Mouse (Mus musculus): ENCODE measurements around the gene Impdh1.
"Not testable (repeated sequence)": the region's sequence is repeated elsewhere in the genome, so short reads cannot be mapped to it uniquely, and the experiment has no call there.

Impdh1 gene

DNA sequence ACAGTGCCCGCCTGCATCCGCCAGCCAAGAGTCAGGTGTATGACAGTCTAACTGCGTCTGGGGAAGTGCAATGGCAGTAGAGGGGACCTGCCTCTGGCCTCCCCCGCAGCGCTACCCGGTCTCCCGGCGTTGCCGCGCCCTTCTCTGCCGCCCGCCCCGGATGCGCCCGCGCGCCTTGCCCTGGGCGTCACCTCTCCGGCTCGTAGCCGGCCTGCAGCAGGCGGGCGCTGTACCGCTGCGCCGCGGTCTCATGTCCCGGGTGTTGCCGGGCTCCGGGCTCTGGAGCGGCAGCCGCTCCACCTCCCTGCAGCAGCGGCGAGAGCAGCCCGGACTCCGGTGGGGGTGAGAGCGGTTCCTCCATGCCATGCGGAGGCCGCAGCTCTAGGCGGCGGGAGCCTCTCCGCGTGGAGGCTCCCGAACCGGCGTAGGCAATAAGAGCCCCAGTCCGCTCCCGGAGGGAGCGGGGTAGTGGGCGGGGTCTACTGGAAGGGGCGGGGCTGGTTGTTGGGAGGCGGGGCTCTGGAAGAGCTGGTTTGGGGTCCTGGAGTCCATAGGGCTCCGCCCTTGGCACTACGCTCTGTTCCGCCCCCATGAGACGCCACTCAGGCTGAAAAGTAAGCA, at the start of gene Impdh1:
Gene Impdh1, minus strand, starts transcription at position 484 of the 621 bp plus-strand sequence.
- DNase-seq (ENCODE audit: low spot score), result no peak

DNA sequence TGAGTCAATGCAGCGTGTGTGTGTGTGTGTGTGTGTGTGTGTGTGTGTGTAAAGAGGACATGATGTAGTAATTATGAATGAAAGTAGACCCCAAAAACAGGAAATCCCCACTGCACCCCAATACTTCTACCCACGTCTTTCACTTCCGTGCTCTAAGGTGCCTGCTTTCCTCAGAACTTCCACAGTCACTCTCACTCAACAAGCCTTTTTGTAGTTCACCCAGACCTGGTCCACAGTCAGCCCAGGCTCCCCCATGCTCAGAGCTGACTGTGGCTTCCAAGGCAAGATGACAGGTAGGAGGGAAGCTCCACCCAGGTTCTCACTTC, 48.3 kb upstream of the Impdh1 start:
- DNase-seq (ENCODE audit: low spot score), result no peak

DNA sequence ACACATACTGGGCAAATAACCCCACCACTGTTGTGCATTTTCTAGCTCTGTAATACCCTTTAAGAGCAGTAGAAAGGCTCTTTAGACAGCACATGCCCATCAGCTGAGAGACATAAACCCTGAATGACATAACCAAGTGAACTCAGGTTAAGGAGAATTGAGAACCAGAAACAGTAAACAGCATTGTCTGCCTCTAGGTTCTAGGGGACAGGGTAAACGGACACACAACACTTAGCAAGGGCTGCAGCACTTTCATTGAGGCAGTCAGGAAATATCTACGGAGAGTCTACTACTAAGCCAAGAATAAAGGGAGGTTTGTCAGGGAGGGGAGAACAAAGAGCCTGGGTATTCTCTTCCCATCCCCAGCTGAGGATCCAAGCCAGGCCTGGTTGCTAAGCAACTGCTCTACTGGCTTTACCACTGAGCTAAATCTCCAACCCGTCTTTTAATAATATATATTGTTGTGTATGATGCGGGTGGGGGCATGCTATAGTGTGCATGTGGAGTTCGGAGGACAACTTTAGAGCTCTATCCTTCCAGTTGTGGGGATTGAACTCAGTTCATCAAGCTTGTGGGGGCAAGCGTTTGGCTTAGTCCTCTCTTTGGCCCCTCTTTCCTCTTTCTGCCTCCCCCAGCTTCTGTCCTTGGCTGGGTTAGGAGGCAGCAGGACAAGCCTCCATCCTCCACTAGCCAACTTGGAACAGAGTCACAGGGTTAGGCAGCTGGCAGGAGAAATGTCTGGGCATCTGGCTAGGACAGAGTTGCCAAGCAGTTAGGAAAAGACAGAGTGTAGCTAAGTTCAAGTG, 47.7 kb upstream of the Impdh1 start:
- DNase-seq (ENCODE audit: low spot score), result peak; percentile 29

DNA sequence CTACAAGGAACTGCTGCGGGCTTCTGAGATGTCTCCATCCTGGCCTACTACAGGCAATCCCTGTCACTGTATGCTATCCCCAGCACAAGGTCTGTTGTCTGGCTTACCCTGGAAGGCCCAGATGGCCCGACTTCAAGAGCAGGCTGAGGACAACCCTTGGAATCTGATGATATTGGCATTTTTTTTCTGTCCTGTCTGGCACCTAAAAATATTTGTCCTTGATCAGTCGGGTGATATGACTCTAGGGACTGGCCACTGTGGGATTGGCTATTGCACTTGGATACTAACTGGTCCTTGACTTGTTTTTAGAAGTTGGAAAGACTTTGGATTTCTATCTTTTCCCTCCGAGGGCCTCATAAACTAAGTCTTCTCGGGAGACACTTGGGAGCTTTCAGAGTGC, 45.7 kb upstream of the Impdh1 start:
- no peak for DNase-seq (ENCODE audit: low spot score)

DNA sequence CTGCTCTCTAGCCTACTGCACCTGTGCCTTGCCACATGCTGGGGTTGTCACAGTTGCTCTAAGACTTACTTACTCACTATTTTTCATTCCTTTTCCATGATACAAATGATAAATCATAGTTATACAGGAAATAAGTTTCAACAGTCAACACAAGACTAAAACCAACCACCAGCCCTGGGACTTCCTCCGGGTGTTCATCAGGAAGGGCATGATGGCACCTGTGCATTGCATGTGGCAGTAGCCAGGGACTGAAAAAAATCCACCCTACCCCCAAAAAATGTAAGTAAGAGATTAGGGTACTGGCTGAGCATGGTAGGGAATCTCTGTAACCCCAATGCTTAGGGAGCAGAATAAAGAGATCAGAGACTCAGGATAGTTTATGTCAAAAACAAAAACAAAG, 43.3 kb upstream of the Impdh1 start:
- DNase-seq (ENCODE audit: low spot score), result no peak

DNA sequence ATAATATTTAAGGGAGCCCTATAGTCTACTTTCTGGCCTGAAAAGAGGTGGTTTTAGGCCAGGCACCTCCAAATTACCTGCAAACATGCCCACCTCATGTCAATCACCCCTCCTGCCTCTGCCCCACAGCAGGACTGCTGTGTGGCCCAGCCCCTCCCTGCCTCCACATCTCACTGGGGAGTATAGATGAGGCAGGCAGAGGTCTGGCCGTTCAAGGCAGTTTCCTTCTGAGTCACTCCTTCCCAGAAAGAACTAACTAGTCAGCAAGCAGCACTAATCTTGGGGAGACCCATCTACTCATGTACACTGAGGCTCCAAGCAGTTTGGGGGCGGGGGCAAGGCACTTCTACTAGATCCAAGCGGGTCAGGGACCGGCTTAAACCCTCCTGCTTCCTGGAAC, 30.9 kb upstream of the Impdh1 start:
- no peak for DNase-seq (ENCODE audit: low spot score)

DNA sequence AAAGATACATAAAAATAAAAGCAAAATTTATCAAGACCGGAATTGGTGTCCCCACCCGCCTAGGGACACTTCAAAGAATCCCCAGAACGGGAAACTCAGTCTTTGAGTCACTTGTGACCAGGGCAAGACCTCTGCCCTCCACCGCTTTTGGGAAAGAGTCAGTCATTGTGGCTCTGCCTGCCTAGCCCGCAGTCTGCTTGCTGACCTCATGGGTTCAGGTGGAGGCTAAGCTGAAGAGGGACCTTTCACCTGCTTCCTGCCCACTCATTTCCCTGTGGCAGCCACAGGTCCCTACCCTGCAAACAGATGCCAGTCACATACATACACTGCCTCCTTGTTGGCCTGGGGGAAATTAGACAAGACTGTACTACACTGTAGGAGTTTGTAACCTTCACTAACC, 30.4 kb upstream of the Impdh1 start:
- no peak for DNase-seq (ENCODE audit: low spot score)

DNA sequence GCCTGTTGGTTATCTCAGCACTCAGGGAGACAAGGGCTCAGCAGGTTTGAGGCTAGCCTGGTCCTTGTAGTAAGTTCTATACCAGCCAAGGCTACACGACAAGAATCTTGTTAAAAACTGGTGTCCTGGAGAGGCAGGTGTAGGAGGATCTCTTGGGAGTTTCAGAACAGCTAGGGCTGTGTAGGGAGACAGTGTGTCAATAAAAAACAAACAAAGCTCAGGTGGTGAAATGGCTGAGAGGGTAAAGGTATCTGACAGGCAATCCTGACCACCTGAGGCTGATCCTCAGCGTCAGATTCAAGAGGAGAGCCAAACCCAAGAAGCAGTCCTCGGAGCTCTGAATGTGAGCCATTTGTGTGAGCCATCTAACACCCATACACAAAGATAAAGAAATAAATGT, 30.0 kb upstream of the Impdh1 start:
- no peak for DNase-seq (ENCODE audit: low spot score)

DNA sequence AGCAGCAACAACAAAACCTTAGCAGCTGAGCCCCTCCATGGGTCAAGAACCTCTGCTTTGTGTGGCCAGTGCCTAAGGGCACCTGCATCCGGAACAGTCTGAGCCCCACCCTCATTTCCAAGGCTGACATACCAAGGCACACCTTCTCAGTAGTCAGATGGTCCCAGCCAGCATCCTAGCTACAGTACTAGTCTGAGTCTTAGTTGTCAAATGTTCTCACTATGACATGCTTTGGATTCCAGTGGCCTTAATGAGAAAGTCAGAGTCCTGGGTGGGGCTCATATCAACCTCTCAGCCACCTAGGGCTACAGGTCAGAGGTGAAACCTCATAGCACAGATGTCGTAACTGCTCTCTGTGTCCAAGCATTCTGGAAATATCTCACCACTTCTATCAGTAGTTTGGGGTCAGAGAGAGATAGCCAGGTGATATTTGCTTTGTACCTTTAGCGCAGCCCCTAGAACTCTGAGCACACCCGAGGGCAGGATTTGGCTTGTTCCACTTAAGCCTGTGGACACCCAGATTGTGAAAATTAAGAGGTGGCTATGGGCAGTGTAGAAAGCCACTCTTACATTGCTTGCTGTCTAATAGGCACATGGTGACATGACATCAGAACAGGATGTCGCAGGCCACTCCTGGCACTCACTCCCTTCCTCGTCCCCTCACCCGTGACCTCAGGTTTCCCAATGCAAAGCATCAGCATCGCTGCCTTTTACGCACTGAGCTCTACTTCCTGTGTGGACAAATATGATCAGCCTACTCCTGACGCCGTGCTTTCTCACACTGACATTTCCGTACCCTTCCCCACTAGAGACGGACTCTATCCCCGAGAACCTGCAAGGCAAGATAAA, 29.3 kb upstream of the Impdh1 start:
- DNase-seq (ENCODE audit: low spot score), result no peak

DNA sequence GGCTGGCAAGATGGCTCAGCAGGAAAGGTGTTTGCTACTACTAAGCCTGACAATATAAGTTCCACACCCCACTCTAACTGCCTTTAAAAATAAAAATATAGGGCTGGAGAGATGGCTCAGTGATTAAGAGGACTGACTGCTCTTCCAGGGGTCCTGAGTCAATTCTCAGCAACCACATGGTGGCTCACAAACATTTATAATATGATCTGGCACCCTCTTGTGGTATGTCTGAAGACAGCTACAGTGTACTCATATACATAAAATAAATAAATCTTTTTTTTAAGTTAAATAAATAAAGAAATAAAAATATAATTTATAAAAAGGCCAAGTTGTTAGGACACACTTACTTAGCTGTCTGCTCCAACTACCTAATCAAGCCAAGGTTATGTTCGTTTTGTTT, 26.1 kb upstream of the Impdh1 start:
- no peak for DNase-seq (ENCODE audit: low spot score)

DNA sequence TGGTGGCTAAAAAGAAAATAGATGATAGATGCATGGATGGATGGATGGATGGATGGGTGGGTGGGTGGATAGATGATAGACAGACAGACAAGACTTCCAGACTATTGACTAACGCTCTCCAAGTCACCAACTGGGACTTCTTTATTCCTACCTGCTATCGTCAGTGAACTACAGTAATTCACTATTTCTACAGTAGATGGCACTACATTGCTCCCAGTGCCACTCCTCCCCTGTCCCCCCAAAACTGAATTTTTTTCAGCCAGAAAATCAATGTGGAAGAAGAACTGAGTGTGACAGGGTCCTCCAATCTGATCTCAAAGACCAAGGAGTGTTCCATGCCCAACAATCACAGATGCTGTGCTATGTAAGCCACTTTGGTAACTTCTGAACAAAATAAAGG, 25.5 kb upstream of the Impdh1 start:
- no peak for DNase-seq (ENCODE audit: low spot score)

DNA sequence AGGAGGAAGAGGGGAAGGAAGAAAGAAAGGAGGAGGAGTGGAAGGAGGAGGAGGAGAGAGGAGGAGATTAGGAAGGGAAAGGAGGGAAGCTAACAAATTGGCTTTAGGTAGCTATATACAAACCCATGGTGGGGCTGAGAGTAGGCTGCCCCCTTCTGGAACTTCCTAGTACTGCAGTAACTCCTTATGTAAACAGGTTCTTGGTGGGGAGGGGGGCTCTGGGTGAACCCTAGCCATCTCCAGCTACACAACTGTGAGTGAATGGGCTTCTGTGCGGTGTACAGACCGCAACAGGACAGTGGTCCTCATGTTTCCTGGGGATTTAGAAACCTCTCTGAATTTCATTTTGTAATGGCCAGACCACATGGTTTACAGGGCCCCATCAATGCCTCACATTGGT, 24.6 kb upstream of the Impdh1 start:
- peak; percentile 21 for DNase-seq (ENCODE audit: low spot score)

DNA sequence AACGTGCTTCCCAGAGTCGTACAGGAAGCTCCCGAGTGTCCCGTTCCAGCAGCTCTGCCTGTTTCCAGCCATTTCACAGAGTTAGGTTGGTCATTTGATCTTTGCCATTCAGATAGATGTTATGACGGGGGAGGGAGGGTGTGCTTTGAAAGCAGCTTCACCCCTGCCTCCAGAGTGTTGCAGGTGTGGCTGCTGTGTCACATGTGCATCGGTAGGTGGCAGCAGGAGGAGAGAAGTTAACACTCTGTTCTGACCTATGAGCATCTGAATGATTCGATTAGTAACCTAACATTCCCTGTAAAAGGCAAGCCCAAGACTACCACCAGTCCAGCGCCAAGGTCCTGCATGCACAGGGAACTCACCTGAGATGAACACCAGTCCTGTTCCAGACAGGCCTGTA, 18.1 kb upstream of the Impdh1 start:
- DNase-seq (ENCODE audit: low spot score), result no peak

DNA sequence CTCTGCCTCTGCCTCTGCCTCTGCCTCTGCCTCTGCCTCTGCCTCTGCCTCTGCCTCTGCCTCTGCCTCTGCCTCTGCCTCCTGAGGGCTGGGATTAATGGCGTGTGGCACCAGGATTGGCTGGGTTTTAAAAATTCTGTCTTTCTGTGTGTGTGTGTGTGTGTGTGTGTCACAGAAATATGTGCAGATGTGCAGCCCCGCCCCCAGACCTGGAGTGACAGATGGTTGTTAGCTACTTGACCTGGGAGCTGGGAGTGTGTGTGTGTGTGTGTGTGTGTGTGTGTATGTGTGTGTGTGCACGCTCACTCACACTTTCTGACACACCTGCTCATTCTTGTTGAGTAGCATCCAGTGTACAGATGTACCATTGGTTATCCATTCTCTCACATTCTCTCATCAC, 17.5 kb upstream of the Impdh1 start:
- no peak for DNase-seq (ENCODE audit: low spot score)

DNA sequence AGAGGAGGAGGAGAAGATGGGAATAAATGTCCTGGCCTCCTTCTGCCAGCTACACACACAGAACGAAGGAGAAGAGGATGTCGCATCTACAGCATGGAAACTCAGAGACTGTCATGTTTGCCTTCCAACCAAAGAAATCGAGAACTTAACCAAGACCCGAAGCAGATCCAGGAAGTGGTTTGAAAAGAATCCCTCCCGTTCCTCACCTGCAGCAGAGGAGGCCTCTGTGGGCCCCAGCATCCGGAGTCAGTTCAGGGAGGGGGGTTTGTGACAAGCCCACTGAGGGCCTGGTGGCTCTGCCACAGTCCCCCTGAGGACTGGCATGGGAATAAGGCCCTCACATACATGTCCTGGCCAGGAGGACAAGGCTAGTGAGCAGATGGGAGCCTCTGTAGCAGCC, 16.2 kb upstream of the Impdh1 start:
- DNase-seq (ENCODE audit: low spot score), result no peak

DNA sequence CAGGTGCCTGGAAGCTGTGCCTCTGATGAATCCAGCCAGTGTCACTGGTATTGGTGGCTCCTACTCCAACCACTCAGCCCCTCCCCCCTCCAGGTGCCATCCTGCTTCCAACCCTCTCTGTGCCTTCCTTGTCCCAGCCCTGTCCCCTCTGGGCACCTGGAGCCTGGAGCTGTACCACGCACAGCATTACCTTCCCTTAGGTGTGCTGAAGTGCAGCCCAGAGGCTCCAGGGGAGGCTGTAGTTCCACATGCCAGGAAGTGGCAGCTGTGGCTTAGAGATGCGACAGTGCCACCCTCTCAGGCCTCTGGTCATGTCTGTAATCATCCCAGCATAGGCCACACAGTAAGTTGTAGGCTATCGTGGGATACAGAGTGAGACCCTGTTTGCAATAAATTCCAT, 15.6 kb upstream of the Impdh1 start:
- DNase-seq (ENCODE audit: low spot score), result no peak

DNA sequence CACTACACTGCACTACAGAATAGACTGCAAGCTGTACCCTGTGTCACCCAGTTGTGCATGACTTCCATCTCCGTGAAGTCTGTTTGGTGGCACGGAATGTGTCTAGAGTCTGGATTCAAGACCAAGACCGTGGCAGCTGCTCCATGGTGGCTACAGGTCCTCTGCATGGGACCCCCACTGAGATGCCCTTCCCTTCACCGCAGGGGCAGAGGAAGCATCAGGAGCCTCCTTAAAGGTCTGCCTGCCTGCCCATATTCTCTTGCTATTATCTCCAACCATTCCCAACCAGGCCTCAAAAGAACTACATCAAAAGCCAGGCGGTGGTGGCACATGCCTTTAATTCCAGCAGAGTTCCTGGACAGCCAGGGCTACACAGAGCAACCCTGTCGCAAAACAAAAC, 14.2 kb upstream of the Impdh1 start:
- no peak for DNase-seq (ENCODE audit: low spot score)

DNA sequence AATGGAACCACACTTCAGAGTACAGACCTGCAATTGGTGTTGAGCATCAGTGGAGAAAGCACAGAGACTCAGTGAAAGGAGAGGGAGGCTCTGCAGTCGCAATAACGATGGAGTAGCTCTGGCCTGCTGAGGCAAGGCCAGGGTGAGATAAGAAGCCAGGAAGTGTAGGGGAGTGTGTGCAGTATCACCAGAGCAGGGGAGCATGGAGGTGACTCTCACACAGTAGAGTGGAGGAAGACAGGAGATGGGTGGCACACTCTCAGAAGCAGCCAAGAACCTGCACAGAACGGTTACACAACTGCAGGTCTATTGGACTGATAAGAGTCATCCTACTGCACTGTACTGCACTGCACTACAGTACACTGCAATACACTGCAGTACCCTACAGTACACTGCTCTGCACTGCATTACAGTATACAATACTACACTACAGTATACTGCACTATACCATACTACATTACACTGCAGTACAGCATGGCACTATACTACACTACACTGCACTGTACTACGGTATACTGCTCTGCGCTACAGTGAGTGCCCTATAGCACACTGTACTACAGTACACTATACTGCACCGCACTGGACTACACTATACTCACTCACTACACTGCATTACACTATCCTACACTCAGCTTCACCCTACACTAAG, 13.2 kb upstream of the Impdh1 start:
- no peak for DNase-seq (ENCODE audit: low spot score)

DNA sequence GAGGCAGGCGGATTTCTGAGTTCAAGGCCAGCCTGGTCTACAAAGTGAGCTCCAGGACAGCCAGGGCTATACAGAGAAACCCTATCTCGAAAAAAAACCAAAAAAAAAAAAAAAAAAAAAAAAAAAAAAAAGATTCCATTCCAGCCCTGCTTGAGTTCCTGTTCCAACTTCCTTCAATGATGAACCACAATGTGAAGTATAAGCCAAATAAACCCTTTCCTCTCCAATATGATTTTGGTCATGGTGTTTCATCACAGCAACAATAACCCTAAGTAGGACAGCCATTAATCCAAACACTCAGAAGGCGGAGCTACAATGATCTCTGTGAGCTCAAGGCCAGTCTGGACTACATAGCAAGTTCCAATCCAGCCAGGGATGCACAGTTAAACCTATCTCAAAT, 1.6 kb upstream of the Impdh1 start:
- DNase-seq (ENCODE audit: low spot score), result not testable (repeated sequence)

DNA sequence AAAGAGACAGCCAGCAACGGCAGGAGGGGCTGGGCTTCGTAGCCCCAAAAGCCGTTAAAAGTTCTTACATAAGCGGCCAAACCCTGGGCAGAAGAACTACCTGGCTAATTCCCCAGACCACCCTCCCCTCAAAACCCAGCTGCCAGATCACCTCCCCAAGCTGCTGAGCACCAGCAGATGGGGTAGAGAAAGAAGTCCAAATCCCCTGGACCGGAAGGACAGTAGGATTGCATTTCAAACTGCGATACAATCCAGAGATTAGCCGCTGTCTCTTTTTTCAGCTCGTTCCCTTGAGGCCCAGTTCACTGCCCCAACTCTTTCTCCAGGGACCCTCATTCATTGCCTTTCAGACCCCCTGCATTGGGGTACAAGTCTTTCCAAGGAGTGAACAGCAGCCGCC, 983 bp downstream of the Impdh1 start:
- no peak for DNase-seq (ENCODE audit: low spot score)

DNA sequence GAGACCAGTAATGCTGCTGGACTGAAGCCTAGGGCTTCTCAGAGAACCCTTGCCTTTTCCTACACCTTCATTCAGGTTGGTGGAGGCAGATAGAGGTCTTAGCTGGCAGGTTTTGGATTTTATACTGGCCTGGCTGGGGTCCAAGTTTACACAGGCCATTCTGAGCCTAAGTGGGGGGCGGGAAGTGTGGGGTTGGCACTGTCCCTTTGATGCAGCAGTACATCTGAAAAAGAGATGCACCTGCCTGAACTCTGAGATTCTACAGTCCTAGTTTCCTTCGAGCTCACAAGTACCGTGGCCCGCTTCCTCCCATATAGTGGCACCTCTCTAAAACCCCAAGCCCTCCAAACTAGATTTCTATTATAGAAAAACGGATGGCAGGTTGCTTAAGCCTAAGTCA, 1.4 kb downstream of the Impdh1 start:
- DNase-seq (ENCODE audit: low spot score), result no peak

DNA sequence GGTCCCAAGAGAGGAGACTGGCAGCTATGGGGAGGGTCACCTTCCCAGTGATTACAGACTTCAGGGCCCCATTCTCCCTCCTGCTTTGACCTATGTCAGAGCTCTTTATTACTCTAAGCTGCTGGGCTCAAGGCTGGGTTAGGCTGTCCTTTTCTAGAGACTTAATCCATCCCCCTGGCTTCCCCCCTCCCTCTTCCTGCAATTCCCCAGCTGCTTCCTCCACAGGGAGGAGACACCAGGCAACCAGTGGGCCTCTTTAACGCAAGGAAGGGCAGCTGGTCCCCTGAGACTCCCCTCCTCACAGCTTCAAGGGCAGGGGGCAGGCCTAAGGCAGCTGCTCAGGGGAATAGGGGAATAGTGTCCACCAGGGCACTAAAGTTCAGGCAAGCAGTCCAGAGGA, 1.9 kb downstream of the Impdh1 start:
- no peak for DNase-seq (ENCODE audit: low spot score)

DNA sequence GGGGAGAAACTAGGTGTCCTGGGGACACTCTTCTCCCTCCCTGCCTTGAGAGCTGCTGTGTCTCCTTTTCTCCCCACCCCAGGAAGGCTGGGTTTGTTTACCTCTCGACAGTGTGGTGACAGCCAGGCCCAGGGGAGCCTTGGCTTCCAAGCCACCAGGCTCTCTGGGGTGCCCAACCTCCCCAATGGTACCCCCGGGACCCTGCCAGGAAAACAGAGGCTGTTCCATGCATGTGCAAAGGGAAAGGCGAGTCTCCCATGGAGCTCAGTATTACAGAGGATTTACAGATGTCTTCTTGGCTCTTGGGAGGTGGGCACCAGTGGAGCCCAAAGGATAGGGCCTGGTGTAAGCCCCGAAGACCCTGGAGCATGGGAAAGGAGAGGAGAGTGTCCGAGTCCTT, 2.7 kb downstream of the Impdh1 start:
- no peak for DNase-seq (ENCODE audit: low spot score)
